Comparison of ENCODE assay signal across 8 mouse cellular contexts in genomic region chr10:19592556-19592955, GRCm38 (mm10). TPM values are rescaled to one million over a fixed set of nuclear protein-coding genes. Genes with fewer than 3 reads are reported as not detected.
DNase-seq lines count a peak whose midpoint lies in the region; ATAC-seq and TF ChIP-seq lines count a peak whose summit lies in the region.

No protein-coding gene starts in this region.

- H3K27me3 ChIP-seq in heart, adult 2 months (ENCODE audit: control insufficient read depth, insufficient read depth, low read length) = no peaks in the 10 kb centered on the region
- H3K27me3 ChIP-seq in E14TG2a.4 (ENCODE audit: insufficient read depth, low read length) = peaks cover 39% of the 10 kb centered on the region
- H3K27me3 ChIP-seq in forebrain, embryonic 14.5 days (replicated peaks; ENCODE audit: control insufficient read depth, insufficient read depth, low read length) = no peaks in the 10 kb centered on the region
- no peaks in the 10 kb centered on the region for H3K27me3 ChIP-seq in liver, embryonic 15.5 days

- peak overlapping the region; percentile 83 for H3K4me2 ChIP-seq in forebrain, embryonic 14.5 days (ENCODE audit: low read length)
- peak overlapping the region; percentile 83 for H3K4me2 ChIP-seq in liver, embryonic 15.5 days

- TF ChIP-seq EP300 in heart, adult 2 months (IDR thresholded peaks at IDR 0.05; ENCODE audit: insufficient read depth, low read depth, low read length) = no peak

- H3K27ac ChIP-seq in heart, adult 2 months = peak overlapping the region; percentile 94
- H3K27ac ChIP-seq in forebrain, embryonic 14.5 days (ENCODE audit: low read depth, low read length) = no peak overlapping the region
- peak overlapping the region; percentile 83 for H3K27ac ChIP-seq in liver, embryonic 15.5 days (replicated peaks)

- no peak for TF ChIP-seq CTCF in heart, adult 2 months (IDR thresholded peaks at IDR 0.05)
- TF ChIP-seq CTCF in E14TG2a.4 (conservative IDR thresholded peaks at IDR 0.05; ENCODE audit: low read length) = no peak

- H3K79me2 ChIP-seq in heart, adult 2 months (replicated peaks; ENCODE audit: control insufficient read depth, insufficient read depth, low read length) = peaks cover 4% of the 10 kb centered on the region

- peaks cover 22% of the 10 kb centered on the region for H3K36me3 ChIP-seq in heart, adult 2 months (ENCODE audit: control insufficient read depth, insufficient read depth, low read length)
- no peaks in the 10 kb centered on the region for H3K36me3 ChIP-seq in E14TG2a.4 (ENCODE audit: insufficient read depth, low read length)
- no peaks in the 10 kb centered on the region for H3K36me3 ChIP-seq in forebrain, embryonic 14.5 days (ENCODE audit: control insufficient read depth, insufficient read depth, low read length)
- H3K36me3 ChIP-seq in liver, embryonic 15.5 days (replicated peaks) = 0 out of 2 replicates have a peak, but pooled peaks cover 5% of the 10 kb centered on the region

- H3K4me1 ChIP-seq in heart, adult 2 months (ENCODE audit: control insufficient read depth, insufficient read depth, low read length) = peaks cover 16% of the 10 kb centered on the region
- peaks cover 26% of the 10 kb centered on the region for H3K4me1 ChIP-seq in E14TG2a.4 (replicated peaks; ENCODE audit: low read depth, low read length)
- peaks cover 6% of the 10 kb centered on the region for H3K4me1 ChIP-seq in forebrain, embryonic 14.5 days (ENCODE audit: control insufficient read depth, insufficient read depth, low read length)
- peaks cover 65% of the 10 kb centered on the region for H3K4me1 ChIP-seq in liver, embryonic 15.5 days (replicated peaks)

- intact Hi-C loops in heart, adult 2 months (cut with DNase I) = loop anchor here (5.0 to 10.0 kb wide), 3 partner anchors 100 to 578 kb away; partner anchors contain the start of genes Pex7 and Tnfaip3
- intact Hi-C loops in heart, postnatal 25 days (cut with DNase I) = loop anchor here (10.0 kb wide), 1 partner anchor 512 kb away; no protein-coding TSS in a partner anchor
- intact Hi-C loops in left cerebral cortex, postnatal 25 days (cut with DNase I) = loop anchor here (10.0 kb wide), 1 partner anchor 312 kb away; the partner anchor contains the start of gene Pex7

- 1% methylated on average over 3 of the region's 3 CpGs for WGBS in heart, adult 2 months
- WGBS in forebrain, embryonic 14.5 days = 13% methylated on average over 3 of the region's 3 CpGs
- WGBS in liver, embryonic 15.5 days (ENCODE audit: insufficient replicate concordance) = 1% methylated on average over 3 of the region's 3 CpGs

- ATAC-seq in forebrain, embryonic 14.5 days = no peak
- no peak for ATAC-seq in liver, embryonic 15.5 days (ENCODE audit: insufficient read depth)
- no peak for ATAC-seq in megakaryocyte-erythroid progenitor cell, adult 5-6 weeks (replicated peaks; ENCODE audit: low FRiP score, low TSS enrichment, poor library complexity, severe bottlenecking)

- peak overlapping the region; percentile 63 for H3K4me3 ChIP-seq in heart, adult 2 months
- peak overlapping the region; percentile 85 for H3K4me3 ChIP-seq in E14TG2a.4 (replicated peaks; ENCODE audit: low read length)
- H3K4me3 ChIP-seq in forebrain, embryonic 14.5 days (ENCODE audit: low read depth, low read length) = peak overlapping the region; percentile 50
- peak overlapping the region; percentile 76 for H3K4me3 ChIP-seq in liver, embryonic 15.5 days (replicated peaks)

- TF ChIP-seq POLR2A in heart, adult 2 months (IDR thresholded peaks at IDR 0.05; ENCODE audit: insufficient read depth, low read depth, low read length) = no peak

- DNase-seq in heart, adult 2 months = no peak
- DNase-seq in heart, postnatal 25 days (ENCODE audit: low spot score) = no peak
- DNase-seq in forebrain, embryonic 14.5 days (ENCODE audit: low spot score) = no peak
- DNase-seq in layer of hippocampus, postnatal 36 days = no peak
- DNase-seq in left cerebral cortex, postnatal 25 days (ENCODE audit: low spot score in 2 of 2) = no peak

- H3K9me3 ChIP-seq in E14TG2a.4 (ENCODE audit: low read length) = no peaks in the 10 kb centered on the region
- H3K9me3 ChIP-seq in forebrain, embryonic 14.5 days (replicated peaks; ENCODE audit: control insufficient read depth, low read length) = no peaks in the 10 kb centered on the region
- H3K9me3 ChIP-seq in liver, embryonic 15.5 days (replicated peaks) = no peaks in the 10 kb centered on the region

- H3K9ac ChIP-seq in heart, adult 2 months (ENCODE audit: low read depth, low read length) = peak overlapping the region; percentile 92
- peak overlapping the region; percentile 71 for H3K9ac ChIP-seq in forebrain, embryonic 14.5 days (ENCODE audit: low read length)
- peak overlapping the region; percentile 71 for H3K9ac ChIP-seq in liver, embryonic 15.5 days

RNA-seq across cellular contexts. Expression of gene Ifngr1, which starts 0.8 kb away (rescaled TPM):
- 10 to 100 TPM; 48.2 to 51.2 TPM for total RNA-seq in heart, adult 2 months (2021)
- polyA plus RNA-seq in heart, adult 2 months (2012; rRNA removed) = 27.2 and 40.3 TPM in 2 replicates
- total RNA-seq in heart, postnatal 25 days (2021) = 10 to 100 TPM; 45.4 to 53.7 TPM
- polyA plus RNA-seq in forebrain, embryonic 14.5 days (2014; fragmentation: Nextera tagmentation; extraction: Ambion mirVana) = 19.1 and 20.1 TPM in 2 replicates
- polyA plus RNA-seq in liver, embryonic 15.5 days (2015; fragmentation: Nextera tagmentation; extraction: Ambion mirVana) = 41.9 and 44.0 TPM in 2 replicates
- 162 and 163 TPM in 2 replicates for total RNA-seq in megakaryocyte-erythroid progenitor cell, adult 5-6 weeks (2014; fragmentation: Nextera tagmentation)
- 197 and 256 TPM in 2 replicates for total RNA-seq in megakaryocyte-erythroid progenitor cell, adult 5-6 weeks (2017)
- 10 to 100 TPM; 17.3 to 18.8 TPM for total RNA-seq in layer of hippocampus, postnatal 36 days (2021)
- 10 to 100 TPM; 19.9 to 20.9 TPM for total RNA-seq in left cerebral cortex, postnatal 25 days (2021)

RNA-seq across cellular contexts. Expression of gene Il22ra2, which starts 29.2 kb away (rescaled TPM):
- total RNA-seq in heart, adult 2 months (2021) = not detected
- polyA plus RNA-seq in heart, adult 2 months (2012; rRNA removed) = not detected in 2 replicates
- not detected for total RNA-seq in heart, postnatal 25 days (2021)
- not detected in 2 replicates for polyA plus RNA-seq in forebrain, embryonic 14.5 days (2014; fragmentation: Nextera tagmentation; extraction: Ambion mirVana)
- 0.05 TPM in 1 of 2 replicates, not detected in the other for polyA plus RNA-seq in liver, embryonic 15.5 days (2015; fragmentation: Nextera tagmentation; extraction: Ambion mirVana)
- total RNA-seq in megakaryocyte-erythroid progenitor cell, adult 5-6 weeks (2014; fragmentation: Nextera tagmentation) = not detected in 2 replicates
- total RNA-seq in megakaryocyte-erythroid progenitor cell, adult 5-6 weeks (2017) = 0.11 TPM in 1 of 2 replicates, not detected in the other
- not detected for total RNA-seq in layer of hippocampus, postnatal 36 days (2021)
- total RNA-seq in left cerebral cortex, postnatal 25 days (2021) = not detected
